Mouse (Mus musculus): ENCODE measurements at regions not wholly inside any gene's neighbourhood (a gene's known extent, or its start where the extent isn't known, plus 50 kb on each side); places are given as distances from the start of the nearest gene placed in this dataset.

DNA sequence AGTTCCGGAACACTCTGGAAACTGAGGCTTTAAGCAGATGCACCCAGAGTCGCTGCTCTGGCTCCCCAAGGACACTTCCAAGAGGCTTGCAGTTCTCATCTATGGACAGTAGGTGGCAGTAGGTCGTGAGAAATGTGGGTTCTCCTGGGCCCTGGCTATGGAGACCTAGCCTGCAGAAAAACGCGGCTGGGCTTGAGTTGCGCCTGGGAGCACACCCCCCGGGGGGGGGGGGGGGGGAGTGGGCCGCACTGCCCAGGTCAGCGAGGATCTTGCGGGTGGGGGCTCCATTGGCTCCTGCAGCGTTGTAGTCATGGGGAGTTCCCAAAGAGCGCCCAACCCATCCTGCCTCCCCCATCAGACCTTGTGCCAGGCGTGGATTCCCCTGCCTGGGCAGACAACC, 473.3 kb downstream of the Insc start:
- Histone ChIP-seq H3K9me3 (no peaks in the 10 kb centered on the region), H3K4me2 (peak overlapping the region; percentile 59), H3K9ac (peak overlapping the region; percentile 25; the same call in 1 of the 2 replicates), H3K4me1 (peaks cover 29% of the 10 kb centered on the region), H3K4me3 (replicated peaks) (peak overlapping the region; percentile 28), H3K36me3 (replicated peaks) (no peaks in the 10 kb centered on the region), H3K27ac (0 out of 2 replicates have a peak overlapping the region, but pooled peaks have one; percentile 36), H3K27me3 (peaks cover 20% of the 10 kb centered on the region; the same call in 1 of the 2 replicates)
- ATAC-seq (ENCODE audit: low FRiP score) = peak; percentile 85
- WGBS = 2% methylated on average over 9 of the region's 13 CpGs

- WGBS = 3% methylated on average over 5 of the region's 5 CpGs
- Histone ChIP-seq H3K9ac (0 out of 2 replicates have a peak overlapping the region, but pooled peaks have one; percentile 25), H3K27me3 (peaks cover 20% of the 10 kb centered on the region; the same call in 1 of the 2 replicates), H3K27ac (0 out of 2 replicates have a peak overlapping the region, but pooled peaks have one; percentile 36), H3K4me2 (peak overlapping the region; percentile 59), H3K4me3 (replicated peaks) (peak overlapping the region; percentile 28), H3K4me1 (peaks cover 29% of the 10 kb centered on the region), H3K36me3 (replicated peaks) (no peaks in the 10 kb centered on the region), H3K9me3 (no peaks in the 10 kb centered on the region)
- ATAC-seq (ENCODE audit: low FRiP score) = peak; percentile 12
Measured at GRCm38 (mm10) chr7:115217255-115217654, 473.8 kb downstream of the Insc start.

DNA sequence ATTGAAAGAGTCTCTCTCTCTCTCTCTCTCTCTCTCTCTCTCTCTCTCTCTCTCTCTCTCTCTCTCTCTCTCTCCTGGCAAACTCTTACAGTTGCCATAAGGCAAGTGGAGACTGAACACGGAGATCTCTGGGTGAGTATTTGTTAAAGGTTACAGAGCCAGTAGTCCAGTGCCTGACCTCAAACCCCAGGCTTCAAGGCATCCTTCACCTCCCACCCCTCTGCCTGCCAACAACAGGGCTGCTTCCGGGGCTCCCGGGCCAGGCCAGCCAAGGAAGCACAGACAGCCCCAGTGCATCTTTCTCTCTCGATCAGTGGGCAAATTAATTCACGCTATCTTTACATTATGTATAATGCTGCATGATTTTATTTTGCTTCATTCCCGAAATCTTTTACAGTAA, 474.2 kb downstream of the Insc start:
- H3K9me3 ChIP-seq = no peaks in the 10 kb centered on the region
- no peak overlapping the region for H3K4me2 ChIP-seq
- H3K9ac ChIP-seq = no peak overlapping the region
- peaks cover 29% of the 10 kb centered on the region for H3K4me1 ChIP-seq
- 33% methylated on average over 6 of the region's 6 CpGs for WGBS
- ATAC-seq (ENCODE audit: low FRiP score) = no peak
- no peak overlapping the region for H3K27ac ChIP-seq
- H3K36me3 ChIP-seq (replicated peaks) = no peaks in the 10 kb centered on the region
- peaks cover 20% of the 10 kb centered on the region; the same call in 1 of the 2 replicates for H3K27me3 ChIP-seq
- H3K4me3 ChIP-seq (replicated peaks) = no peak overlapping the region

GRCm38 (mm10) chr7:115218596-115219180, 475.2 kb downstream of the Insc start:
- peak overlapping the region; percentile 50; the same call in 1 of the 2 replicates for H3K27ac ChIP-seq
- H3K9ac ChIP-seq = peak overlapping the region; percentile 21; the same call in 1 of the 2 replicates
- WGBS = 20% methylated on average over 13 of the region's 13 CpGs
- peaks cover 20% of the 10 kb centered on the region; the same call in 1 of the 2 replicates for H3K27me3 ChIP-seq
- peak overlapping the region; percentile 36 for H3K4me2 ChIP-seq
- H3K4me3 ChIP-seq (replicated peaks) = no peak overlapping the region
- 0 out of 2 replicates have a peak, but pooled peaks have one; percentile 42 for ATAC-seq (ENCODE audit: low FRiP score)
- H3K4me1 ChIP-seq = peaks cover 29% of the 10 kb centered on the region
- no peaks in the 10 kb centered on the region for H3K9me3 ChIP-seq
- no peaks in the 10 kb centered on the region for H3K36me3 ChIP-seq (replicated peaks)

DNA sequence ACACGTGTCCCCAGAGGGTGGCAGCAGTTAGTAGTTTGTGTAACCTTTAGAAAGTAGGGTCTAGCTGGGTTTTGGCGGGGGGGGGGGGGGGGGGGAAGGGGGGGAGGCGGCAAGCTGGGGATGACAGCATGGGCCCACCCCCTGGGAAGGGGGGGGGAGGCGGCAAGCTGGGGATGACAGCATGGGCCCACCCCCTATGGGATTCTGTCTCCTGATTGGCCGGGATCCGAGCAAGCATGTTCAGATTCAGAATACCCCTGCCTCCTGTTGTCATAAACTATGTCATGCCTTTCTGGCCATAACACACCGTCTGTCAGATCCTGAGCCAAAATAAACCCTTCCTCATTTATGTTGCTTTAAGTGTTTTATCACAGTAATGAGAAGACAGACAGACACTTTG, 479.1 kb downstream of the Insc start:
- ATAC-seq (ENCODE audit: low FRiP score) = no peak
- WGBS = 61% methylated on average over 4 of the region's 7 CpGs

DNA sequence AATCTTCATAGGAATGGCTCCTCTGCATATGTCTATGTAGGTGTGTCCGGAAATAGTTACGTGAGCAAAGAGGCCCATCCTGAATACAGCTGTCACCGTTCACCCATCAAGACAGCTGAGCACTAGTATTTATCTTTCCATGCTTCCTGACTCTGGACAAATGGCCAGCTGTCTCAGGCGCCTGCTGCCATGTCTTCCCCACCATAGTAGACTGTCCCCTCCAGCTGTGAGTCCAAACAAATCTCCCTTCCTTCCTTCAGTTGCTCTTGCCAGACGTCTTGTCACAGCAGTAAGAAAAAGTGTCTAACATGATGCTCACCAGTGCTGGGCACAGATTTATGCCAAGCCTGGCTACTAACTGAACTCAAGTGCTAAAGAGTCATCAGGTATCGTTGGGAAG, 487.0 kb downstream of the Insc start:
- Histone ChIP-seq H3K9me3 (no peaks in the 10 kb centered on the region), H3K27me3 (no peaks in the 10 kb centered on the region), H3K9ac (no peak overlapping the region), H3K36me3 (replicated peaks) (no peaks in the 10 kb centered on the region), H3K4me3 (replicated peaks) (no peak overlapping the region), H3K27ac (no peak overlapping the region), H3K4me2 (no peak overlapping the region), H3K4me1 (peaks cover 14% of the 10 kb centered on the region)
- no peak for ATAC-seq (ENCODE audit: low FRiP score)
- WGBS = 86% methylated on average over 6 of the region's 6 CpGs

More for the DNA sequence above, 479.1 kb downstream of the Insc start:
- Histone ChIP-seq H3K27me3 (0 out of 2 replicates have a peak, but pooled peaks cover 17% of the 10 kb centered on the region), H3K27ac (no peak overlapping the region), H3K9me3 (no peaks in the 10 kb centered on the region), H3K4me3 (replicated peaks) (no peak overlapping the region), H3K9ac (no peak overlapping the region), H3K36me3 (replicated peaks) (no peaks in the 10 kb centered on the region), H3K4me2 (no peak overlapping the region), H3K4me1 (peaks cover 20% of the 10 kb centered on the region)

GRCm38 (mm10) chr7:115233850-115234436, 490.4 kb downstream of the Insc start:
- 25% methylated on average over 10 of the region's 10 CpGs for WGBS
- no peak overlapping the region for H3K4me2 ChIP-seq
- no peak overlapping the region for H3K9ac ChIP-seq
- no peak for ATAC-seq (ENCODE audit: low FRiP score)
- no peaks in the 10 kb centered on the region for H3K36me3 ChIP-seq (replicated peaks)
- H3K4me3 ChIP-seq (replicated peaks) = no peak overlapping the region
- H3K27ac ChIP-seq = no peak overlapping the region
- no peaks in the 10 kb centered on the region; the same call in 1 of the 2 replicates for H3K27me3 ChIP-seq
- peaks cover 14% of the 10 kb centered on the region for H3K4me1 ChIP-seq
- no peaks in the 10 kb centered on the region for H3K9me3 ChIP-seq

DNA sequence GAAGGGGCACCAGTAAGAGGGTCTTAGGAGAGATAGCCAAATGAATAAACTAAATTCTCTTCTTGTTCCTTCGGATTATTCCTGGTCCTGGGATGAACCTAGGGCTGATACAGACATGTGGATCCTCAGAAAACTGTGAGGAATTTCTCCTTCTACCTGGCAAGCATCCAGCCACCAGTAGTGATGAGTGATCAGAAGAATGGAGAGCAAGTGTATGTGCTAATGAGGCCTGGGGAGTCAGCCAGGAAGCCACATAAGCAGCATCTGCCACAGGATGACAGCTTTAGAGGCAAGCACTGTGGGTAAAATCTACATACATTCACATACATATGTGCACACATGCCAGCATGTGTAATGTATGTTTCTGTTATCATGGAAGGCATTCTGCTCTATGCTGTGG, 493.6 kb downstream of the Insc start:
- Histone ChIP-seq H3K4me2 (no peak overlapping the region), H3K27ac (no peak overlapping the region), H3K9me3 (no peaks in the 10 kb centered on the region), H3K4me3 (replicated peaks) (no peak overlapping the region), H3K4me1 (peaks cover 14% of the 10 kb centered on the region), H3K36me3 (replicated peaks) (no peaks in the 10 kb centered on the region), H3K27me3 (no peaks in the 10 kb centered on the region; the same call in 1 of the 2 replicates), H3K9ac (no peak overlapping the region)
- 90% methylated on average over 1 of the region's 1 CpGs for WGBS
- no peak for ATAC-seq (ENCODE audit: low FRiP score)

GRCm38 (mm10) chr7:115251591-115252369, 508.3 kb downstream of the Insc start:
- H3K9me3 ChIP-seq = no peaks in the 10 kb centered on the region
- H3K4me2 ChIP-seq = no peak overlapping the region
- H3K27me3 ChIP-seq = no peaks in the 10 kb centered on the region
- no peak overlapping the region for H3K9ac ChIP-seq
- no peak for ATAC-seq (ENCODE audit: low FRiP score)
- H3K27ac ChIP-seq = no peak overlapping the region
- WGBS = 82% methylated on average over 2 of the region's 2 CpGs
- no peak overlapping the region for H3K4me3 ChIP-seq (replicated peaks)
- H3K4me1 ChIP-seq = no peaks in the 10 kb centered on the region
- no peaks in the 10 kb centered on the region for H3K36me3 ChIP-seq (replicated peaks)

DNA sequence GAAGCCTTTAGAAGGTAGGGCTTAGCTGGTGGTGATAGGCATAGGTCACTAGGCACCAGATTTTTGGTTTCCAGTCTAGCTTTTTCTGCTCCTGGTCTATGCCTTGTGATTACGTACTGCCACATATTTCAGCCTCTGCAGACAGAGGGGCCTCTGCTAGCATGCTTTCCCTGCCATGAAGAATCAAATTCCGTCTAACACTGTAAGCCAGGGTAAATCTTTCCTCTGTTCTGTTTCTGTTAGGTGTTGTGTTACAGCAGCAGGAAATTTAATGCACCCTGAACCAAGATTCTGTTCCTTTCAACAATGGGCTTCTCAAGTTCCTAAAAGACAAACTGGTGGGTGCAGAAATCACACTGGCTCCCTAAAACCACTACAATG, 508.9 kb downstream of the Insc start:
- Histone ChIP-seq H3K9ac (no peak overlapping the region), H3K27me3 (no peaks in the 10 kb centered on the region), H3K27ac (no peak overlapping the region), H3K4me3 (replicated peaks) (no peak overlapping the region), H3K36me3 (replicated peaks) (no peaks in the 10 kb centered on the region), H3K4me1 (no peaks in the 10 kb centered on the region), H3K9me3 (no peaks in the 10 kb centered on the region), H3K4me2 (no peak overlapping the region)
- no peak for ATAC-seq (ENCODE audit: low FRiP score)
- 75% methylated on average over 2 of the region's 2 CpGs for whole genome bisulfite sequencing

GRCm38 (mm10) chr7:115258626-115259025, 515.1 kb downstream of the Insc start:
- no peak for ATAC-seq (ENCODE audit: low FRiP score)

DNA sequence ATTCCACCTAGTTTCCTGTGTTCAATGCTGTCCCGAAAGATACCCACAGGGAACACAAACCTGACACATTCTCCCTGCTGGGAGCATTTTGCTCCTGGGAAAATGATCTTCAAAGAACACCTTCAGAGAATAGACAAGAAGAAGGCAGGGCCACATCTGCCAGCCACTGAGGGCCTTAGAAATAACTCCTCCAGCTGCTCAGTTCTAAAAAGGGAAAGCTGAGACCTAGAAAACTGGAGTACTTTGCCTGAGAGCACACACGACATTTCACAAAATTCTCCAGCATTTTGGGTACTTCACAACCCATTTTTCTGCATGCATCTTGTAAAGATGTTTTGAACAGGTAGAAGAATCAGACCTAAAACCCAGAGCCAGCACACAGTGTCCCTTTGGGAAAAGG, 519.6 kb downstream of the Insc start:
- 80% methylated on average over 2 of the region's 2 CpGs for WGBS
- H3K4me1 ChIP-seq = no peaks in the 10 kb centered on the region
- no peak overlapping the region for H3K4me3 ChIP-seq (replicated peaks)
- no peak overlapping the region for H3K9ac ChIP-seq
- H3K4me2 ChIP-seq = no peak overlapping the region
- H3K27ac ChIP-seq = no peak overlapping the region
- no peaks in the 10 kb centered on the region for H3K27me3 ChIP-seq
- H3K36me3 ChIP-seq (replicated peaks) = no peaks in the 10 kb centered on the region
- ATAC-seq (ENCODE audit: low FRiP score) = no peak
- no peaks in the 10 kb centered on the region for H3K9me3 ChIP-seq

More at GRCm38 (mm10) chr7:115258626-115259025, 515.1 kb downstream of the Insc start:
- WGBS = 36% methylated on average over 3 of the region's 3 CpGs
- no peak overlapping the region for H3K4me2 ChIP-seq
- no peaks in the 10 kb centered on the region for H3K27me3 ChIP-seq
- H3K9ac ChIP-seq = no peak overlapping the region
- H3K36me3 ChIP-seq (replicated peaks) = no peaks in the 10 kb centered on the region
- H3K4me1 ChIP-seq = no peaks in the 10 kb centered on the region
- H3K9me3 ChIP-seq = no peaks in the 10 kb centered on the region
- H3K4me3 ChIP-seq (replicated peaks) = no peak overlapping the region
- H3K27ac ChIP-seq = no peak overlapping the region
